Mouse (Mus musculus) frontal cortex, postnatal 36 days (tissue): ENCODE data around the gene U2af2.
A peak's percentile ranks its signal among the peaks of the same experiment; 100 is the strongest.

Source experiments
- DNase-seq, 2 experiments: peaks; one replicate each; pipeline ENCODE4 v3.0.0; 2022; ENCODE audit warnings: low spot score in 2 of 2

Gene U2af2

DNA sequence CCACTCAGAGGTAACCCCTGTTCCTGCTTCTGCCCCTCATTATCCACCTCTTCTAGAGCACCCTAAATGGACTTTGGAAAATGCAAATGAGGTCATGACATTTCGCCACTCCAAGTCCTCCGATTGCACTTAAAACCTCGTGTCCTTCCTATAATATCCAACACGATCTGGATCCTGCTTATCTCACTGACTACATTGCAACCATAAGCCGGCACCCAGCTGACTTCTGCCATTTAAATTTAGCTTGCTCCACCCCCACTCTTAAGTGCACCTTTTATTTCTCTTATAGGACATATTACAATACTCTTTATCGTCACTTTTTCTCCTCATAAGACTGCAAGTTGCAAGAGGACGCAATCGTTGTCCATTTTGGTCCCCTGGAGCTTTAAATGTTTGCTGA is 24.5 kb upstream of the U2af2 start:
- no peak for DNase-seq

DNA sequence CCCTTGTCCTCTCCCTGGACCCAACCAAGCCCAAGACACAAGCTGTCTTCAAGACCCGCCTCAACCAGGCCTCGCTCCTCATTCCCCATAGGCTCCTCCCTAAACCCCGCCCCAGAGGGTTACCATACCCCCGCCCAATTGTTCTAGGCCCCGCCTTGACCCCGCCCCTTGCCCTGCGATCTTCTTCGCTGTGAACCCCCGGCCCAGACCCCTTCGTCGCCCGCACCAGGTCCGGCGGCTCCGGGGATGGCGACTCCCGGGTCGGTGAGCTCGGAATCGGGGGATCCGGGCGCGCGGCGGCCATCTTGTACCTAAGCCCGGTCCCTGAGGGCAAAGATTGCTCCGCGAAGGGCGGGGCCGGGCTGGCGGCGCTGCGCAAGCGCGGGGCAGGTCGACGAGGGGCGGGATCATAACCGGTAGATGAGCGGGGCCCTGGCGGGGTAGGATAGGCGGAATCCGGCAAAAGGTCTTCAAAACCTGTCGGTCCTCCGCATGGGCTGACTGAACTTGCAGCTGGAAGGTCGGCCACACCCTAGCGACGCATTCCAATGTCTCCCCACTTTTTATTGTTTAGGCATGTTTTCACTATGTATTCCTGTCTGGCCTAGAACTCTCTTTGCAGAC is 23.7 kb upstream of the U2af2 start, which contains the start of gene Zfp784:
TSS of gene Zfp784 (minus strand) at position 338 of the 624 bp plus-strand sequence.
- peak; percentile 91 to 95 for DNase-seq

DNA sequence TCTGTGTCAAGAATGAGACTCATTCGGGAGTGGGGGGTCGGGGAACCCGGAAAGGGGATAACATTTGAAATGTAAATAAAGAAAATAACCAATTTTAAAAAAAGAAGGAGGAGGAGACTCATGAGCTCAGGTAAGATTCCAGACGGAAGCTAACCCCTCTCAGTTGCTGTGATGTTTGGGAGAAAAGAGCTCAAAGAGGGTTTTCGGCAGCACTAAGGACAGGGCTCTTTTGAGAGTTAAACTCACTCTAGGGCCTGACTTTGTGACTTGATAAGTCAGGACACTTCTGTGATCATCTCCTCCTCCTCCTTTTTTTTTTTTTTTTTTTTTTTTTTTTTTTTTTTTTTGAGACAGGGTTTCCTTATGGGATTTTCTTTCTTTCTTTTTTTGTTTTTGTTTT is 23.0 kb upstream of the U2af2 start:
- DNase-seq, result no peak

DNA sequence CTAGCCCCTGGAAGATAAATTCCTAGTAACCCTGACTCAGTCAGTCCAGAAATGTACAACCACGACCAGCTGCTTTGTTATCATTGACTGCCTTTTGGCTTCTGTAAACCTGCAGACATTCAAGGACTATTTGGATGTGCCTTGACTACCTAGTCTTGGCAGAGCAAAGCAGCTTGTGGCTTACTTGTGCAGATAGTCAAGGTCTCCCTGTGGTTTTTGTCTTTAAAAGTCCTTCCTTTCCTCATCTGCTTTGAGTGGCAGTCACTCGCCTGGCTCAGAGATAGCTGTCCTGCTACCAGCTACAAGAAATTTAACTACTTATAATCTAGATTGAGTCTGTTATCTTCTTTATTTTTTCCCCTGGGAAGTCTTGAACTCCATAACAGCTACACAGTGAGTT is 17.0 kb upstream of the U2af2 start:
- no peak for DNase-seq

DNA sequence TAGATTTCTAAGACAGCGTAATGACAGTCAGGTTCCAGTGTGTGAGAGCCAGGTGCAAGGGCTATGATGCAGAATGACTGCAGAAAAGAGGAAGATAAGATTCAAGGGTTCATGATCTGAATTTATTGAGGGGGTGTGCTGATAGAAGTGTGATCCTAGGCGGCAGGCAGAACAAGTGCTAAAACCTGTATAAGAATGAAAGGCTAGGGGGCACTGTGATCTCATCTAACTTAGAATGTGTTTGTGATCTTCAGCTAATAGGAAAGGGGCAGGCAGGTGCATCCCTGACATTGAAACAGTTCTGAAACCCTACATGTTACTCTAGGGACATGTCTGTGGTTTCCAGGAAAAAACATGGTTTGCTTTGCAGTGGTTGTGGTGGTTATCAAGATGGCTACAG is 15.8 kb upstream of the U2af2 start:
- DNase-seq, result no peak

DNA sequence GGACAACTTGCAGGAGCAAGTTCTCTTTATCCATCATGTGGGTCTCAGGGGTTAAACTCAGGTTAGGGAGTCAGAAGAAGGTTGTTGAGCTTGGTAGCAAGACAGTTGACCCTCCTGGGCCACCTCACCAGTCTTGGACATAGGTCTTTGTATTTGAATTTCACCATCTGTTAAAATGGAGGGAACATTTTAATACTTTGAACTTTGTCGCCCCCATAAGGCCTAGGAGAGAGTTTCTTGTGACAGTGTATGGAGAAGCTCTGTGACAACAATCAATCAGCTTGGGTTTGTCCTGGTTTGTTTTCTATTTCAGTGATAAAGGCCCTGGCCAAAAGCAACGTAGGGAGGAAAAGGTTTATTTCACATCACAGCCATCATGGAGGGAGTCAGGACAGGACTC is 14.6 kb upstream of the U2af2 start:
- no peak for DNase-seq

DNA sequence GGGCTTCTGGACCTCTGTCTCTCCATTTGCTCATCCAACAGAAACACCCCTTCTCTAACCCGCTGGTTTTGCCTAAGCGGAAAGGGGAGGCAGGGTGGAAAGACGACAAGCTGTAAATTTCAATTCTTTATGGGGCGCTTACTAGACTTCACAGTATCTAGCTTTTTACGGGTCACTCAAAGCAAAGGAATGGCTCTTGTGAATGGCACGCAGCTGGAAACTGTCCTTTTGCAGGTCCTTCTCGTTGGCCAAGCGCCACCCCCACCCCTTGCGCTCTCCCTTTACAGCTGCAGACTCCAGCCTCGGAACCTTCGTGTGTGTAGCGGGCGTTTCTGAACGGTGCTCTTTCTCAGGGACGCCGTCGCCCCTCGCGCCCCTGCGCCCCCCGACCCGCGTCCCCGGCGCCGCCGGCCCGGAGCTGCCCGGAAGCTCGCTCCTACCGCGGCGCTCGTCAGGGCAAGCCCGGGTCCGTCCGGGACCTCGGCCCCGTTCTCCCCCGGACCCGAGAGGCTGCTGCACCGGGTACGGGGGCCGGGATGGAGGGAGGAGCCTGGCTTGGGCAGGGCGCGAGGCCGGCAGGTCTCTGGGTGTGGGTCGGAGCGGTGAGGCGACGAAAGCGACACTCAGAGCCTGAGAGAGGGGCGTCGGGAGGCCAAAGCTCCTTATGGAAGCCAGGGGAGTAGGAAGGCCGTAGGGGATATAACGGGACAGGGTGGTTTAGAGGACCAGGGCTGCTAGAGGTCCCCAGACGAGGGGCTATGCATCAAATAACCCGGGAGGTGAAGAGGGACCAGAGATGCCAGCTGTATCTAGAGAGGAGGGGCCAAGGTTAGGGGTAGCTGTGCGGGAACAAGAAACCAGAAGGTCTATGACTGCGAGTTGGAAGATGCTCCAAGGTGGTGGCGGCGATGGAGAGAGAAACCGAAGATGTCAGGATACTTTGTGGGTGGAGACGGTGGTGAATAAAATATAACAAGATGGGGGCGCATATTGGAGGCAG is 10.4 kb upstream of the U2af2 start, which contains the start of gene Zfp580:
TSS of gene Zfp580 (plus strand) at position 346 of the 1,000 bp plus-strand sequence.
- peak; percentile 74 to 82 for DNase-seq

DNA sequence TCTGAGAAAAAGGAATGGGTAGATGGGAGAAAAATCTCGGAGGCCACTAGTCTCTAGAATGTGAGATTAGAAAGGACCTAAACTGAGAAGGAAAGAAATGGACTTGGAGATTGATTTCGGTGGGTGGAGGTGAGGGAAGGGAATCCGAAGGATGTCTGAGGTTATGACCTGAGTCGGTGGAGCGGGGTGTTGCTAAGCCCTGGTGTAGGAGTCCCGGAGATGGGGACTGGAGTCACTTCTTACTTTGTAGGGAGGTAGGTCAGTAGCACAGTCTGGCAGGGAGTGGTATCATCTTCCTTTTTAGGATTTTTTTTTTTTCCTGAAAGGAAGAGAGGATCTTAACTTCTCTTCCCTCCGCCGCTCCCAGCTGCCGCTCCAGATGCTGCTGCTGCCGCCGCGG is 9.5 kb upstream of the U2af2 start:
- no peak for DNase-seq

DNA sequence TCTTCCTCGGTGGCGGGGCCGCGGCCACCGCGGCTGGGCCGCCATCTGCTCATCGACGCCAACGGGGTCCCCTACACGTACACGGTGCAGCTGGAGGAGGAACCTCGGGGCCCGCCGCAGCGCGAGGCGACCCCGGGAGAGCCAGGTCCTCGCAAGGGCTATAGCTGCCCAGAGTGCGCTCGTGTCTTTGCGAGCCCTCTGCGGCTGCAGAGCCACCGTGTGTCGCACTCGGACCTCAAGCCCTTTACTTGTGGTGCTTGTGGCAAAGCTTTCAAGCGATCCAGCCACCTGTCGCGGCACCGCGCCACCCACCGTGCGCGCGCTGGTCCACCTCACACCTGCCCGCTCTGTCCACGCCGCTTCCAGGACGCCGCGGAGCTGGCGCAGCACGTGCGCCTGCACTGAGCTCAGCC is 9.0 kb upstream of the U2af2 start:
- DNase-seq, result peak in 1 of 2 experiments; percentile 28

DNA sequence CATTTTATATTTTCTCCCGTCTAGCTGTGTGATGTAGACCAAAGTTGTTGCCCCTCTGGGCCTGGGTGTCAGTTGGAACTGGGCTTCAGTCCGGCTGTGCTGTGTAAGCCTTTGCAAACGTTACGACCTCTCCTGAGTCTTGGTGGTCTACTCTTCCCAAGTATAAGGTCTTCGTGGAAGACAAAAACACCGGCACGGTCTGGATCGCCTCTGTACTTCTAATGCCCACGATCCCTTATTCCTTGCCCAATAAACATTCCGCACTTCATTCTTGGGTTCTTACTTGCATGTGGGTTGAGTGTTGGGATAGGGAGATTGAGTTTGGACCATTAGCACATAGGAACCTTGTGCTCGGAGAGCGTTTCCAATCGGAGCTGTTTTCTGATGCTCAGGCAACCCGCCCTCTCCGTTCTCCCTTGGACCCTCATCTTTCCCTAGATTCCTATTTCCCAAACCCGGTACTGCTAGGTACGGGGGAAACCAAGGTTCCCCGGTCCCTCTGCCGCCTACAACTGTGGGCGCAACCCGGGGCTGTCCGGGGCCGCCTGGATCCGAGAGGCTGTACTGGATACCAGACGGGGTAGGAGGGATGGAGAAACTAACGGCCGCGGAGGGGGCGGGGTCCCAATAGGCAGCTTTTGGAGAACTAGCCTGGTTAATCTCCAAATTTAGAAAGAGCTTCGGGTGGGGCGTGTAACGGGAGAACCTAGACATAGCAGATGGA is 8.3 kb upstream of the U2af2 start:
- peak; percentile 51 to 56 for DNase-seq

DNA sequence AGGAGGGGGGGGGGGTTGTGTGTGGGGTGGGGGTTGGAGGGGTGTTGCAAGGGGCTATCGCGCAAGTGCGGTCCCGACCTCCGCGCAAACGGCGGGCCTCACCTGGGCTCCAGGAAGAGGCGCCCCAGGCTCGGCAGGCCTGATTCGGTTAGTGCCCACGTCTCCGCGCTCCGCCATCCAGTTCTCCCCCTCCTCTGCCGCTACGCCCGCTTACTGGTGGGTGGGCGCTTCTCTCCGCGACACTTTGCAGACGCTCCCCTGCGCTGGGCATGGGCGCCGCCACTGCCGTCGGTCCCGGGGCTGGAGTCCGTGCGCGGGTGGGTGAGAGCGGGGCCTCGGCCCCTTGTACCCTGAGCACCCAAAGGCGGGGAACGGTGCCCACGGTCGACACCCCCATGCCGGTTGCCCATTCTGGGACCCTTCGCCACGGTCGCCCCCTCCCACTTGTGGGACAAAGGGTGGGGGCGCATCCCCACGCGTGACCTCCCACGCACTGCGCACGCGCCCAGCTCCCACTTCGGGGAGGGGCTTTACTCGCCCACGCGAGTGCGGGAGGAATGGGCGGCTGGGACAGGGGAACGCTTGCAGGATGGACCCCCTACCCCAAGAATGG is 5.2 kb upstream of the U2af2 start:
- DNase-seq, result peak; percentile 52 to 68

DNA sequence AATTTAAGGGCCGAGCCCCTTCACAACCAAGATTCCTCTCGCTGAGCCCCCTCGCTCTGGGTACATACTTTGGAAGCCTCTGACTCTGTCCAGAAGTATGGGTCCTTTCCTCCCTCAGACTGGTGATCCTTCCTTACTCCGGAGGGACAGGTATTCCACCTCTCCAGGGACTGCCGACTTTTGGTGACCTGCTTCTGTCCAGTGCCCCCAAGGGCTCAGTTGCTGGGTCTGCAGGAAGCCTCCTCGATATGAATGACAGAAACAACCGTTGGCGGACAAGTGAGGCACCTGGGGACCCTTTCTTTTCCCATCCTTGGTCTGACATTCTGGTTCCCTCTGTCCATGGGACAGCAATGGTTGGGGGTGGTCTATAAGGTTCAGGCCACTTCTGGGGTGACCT is 4.6 kb upstream of the U2af2 start:
- DNase-seq, result no peak

DNA sequence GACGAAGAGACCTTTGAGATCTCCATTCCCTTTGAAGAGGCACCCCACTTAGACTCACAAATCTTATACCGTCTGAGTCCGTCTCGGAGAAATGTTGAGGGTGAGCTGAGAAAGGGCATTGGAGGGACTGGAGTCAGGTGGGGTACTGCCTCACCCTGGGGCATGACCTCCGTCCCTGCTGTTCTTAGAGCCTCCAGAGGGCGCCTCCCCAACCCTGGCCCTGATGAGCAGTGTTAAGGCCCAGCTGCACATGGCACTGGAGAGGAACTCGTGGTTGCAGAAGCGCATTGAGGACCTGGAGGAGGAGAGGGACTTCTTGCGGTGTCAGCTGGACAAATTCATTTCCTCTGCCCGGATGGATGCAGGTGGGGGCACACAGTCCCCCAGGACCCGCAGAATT is 4.1 kb upstream of the U2af2 start:
- DNase-seq, result no peak

DNA sequence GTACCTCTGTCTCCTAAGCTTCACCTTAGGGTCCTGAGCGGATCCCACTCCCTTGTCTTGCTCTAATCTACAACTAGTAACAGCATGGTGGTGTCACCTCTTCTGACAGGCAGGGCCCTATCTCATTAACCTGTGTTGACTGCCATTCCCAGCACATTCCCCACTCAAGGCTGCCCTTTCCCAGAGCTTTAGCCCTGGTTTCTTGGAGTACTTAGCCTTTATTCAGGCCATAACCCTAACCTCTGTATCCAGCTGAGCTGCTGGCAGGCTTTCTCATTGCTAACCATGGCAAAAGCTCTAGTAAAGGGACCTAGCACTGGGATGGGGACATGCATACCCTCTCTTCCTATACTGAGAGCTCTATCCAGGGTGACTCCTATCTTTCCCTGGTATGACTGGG is 3.3 kb upstream of the U2af2 start:
- DNase-seq, result no peak

DNA sequence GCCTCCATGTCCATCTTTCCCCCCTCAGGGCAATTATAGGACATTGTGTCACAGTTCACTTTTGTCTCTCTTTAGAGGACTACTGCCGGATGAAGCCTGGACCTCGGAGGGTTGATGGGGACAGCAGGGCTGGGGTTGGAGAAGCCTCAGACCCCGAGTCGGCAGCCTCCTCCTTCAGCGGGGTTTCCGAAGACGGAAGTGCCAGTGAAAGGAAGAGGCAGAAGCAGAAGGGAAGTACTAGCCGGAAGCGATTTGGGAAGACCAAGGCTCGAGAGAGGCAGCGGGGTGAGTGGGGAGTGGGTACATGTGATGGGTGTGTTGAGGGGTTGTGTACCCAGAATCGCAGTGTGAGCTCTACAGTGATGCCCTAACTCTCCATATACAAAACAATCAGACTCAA is 2.5 kb upstream of the U2af2 start:
- no peak for DNase-seq

DNA sequence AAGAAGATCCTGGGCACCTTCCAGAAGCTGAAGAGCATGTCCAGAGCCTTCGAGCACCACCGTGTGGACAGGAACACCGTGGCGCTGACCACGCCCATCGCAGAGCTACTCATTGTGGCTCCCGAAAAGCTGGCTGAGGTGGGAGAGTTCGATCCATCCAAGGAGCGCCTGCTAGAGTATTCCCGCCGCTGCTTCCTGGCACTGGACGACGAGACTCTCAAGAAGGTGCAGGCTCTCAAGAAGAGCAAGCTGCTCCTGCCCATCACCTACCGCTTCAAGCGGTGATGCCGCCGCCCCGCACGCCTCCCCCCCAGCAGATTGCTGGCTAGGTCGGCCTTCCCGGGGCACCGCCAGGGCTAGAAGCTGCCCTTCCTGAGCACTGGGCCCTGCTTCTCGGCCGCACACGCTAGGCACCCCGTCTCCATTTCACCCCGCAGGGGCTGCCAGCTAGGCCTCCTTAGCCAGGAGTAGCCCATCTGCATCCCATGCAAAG is 1.7 kb upstream of the U2af2 start:
- DNase-seq, result peak; percentile 66 to 74

DNA sequence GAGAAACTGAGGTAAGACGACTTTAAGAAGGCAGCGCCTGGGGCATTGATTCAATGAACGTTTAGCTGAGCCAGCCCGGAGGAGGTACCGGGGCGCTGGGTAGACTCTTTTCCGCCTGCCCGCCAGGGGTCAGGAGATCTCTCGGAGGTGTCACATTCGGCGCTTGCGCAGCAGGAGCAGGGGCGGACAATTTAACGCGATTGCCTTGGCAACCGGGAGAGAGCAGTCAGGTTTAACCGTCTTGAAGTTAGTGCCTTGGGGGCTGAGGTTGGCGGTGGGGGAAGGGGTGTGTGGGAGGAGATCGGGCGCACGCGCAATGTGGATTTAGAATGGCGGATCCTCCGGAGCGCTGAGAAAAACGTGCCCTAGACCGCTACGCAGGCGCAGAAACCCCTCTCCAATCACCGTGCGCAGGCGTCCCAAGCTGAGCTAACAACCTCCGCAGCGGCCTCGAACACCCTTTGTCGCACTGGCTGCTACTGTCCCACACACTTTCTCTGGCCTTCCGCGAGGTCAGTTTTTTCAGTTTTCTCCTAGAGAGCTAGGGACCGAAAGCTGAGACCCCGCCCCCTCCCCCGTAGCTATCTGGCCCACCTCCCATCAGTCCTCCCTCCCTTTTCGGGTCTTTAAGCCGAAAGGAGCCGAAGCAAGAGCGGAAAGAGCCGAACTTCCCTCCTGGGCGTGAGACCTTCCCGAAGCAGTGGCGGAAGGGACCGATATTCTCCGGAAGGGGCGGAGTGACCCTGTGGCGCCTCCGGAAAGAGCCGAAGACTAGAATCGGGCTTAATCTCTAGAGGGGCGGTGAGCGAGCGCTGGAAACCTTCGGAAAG is 784 bp upstream of the U2af2 start:
- DNase-seq, result peak; percentile 99

DNA sequence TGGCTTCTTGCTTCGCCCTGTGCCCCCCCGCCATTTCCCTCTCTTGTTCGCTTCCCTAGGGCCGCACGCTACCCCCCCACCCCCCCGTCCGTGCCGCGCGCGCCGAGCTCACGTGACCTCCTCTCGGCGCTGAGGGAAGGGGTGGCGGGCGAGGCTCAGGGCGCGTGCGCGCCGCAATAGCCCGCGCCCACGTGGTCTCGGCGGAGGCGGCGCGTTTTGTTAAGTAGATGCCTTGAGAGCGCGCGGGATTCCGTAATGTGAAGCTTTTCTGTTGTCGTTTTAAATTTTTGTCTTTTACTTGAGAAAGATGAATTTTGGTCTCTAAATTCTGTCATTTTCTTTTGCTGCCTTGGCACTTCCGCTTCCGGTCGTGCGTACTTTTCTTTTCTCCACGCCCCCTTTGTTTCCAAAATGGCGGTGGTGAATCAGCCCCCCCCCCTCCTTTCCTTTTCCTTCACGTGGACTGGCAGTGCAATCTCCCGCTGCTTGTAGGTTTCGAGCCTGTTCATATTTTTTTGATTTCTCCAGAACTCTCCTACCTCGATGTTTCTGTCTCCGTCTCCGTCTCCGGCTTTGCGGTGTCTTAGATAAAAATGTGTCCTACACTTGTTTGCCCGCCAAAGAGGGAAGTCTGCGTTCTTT is 538 bp downstream of the U2af2 start:
- DNase-seq, result no peak

DNA sequence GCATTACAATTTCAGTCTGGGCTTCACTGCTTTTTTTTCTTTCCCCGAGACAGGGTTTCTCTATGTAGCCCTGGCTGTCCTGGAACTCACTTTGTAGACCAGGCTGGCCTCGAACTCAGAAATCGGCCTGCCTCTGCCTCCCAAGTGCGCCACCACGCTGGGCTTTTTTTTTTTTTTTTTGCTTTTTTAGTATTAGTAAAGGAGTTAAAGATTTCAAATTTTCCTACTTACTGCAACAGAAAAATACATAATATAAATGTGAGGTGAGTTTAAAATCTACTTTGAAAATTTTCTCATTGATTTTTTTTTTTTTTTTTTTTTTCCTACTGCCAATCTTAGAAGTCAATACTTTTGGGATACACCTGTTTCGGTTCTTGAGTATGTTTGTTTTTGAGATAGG is 2.9 kb downstream of the U2af2 start:
- DNase-seq, result no peak

DNA sequence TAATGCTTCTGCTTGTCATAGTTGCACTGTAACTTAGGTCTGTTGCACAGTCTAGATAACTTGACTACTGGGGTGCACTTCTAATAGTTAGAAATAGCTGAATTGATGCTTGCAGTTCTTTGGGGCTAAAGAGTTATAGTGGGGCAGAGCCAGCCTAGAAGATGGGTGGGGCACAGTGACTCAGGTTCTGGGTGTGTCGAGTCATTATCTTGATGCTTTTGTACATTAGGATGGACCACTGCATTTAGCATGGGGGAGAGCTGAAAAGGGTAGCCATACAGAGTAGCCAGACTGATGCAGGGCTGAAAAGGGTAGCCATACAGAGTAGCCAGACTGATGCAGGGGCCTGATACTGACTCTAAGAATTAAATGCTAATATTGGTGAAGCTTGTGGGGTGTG is 11.6 kb downstream of the U2af2 start:
- DNase-seq, result no peak
